Mouse (Mus musculus) brown adipose tissue, adult 24 weeks (tissue): Measurements from ENCODE around the gene Rabggtb. TPM values are rescaled to one million over a fixed set of nuclear protein-coding genes. Genes with fewer than 3 reads are reported as not detected.

Experiments used
- H3K27ac ChIP-seq: fragments of 200-500 bp; replicated peaks from 2 replicates; pipeline ENCODE4 v1.5.1; 2012; ENCODE audit warnings: low read depth, mild to moderate bottlenecking, low read length
- H3K4me1 ChIP-seq: fragments of 200-500 bp; 2 replicates; pipeline ENCODE4 v1.6.1; 2012; ENCODE audit warnings: low read length, mixed read lengths; ENCODE audit not compliant: control insufficient read depth, insufficient read depth, insufficient read length
- H3K4me3 ChIP-seq: fragments of 200-500 bp; 2 replicates; pipeline ENCODE4 v1.5.1; 2012; ENCODE audit warnings: low read depth, mild to moderate bottlenecking, low read length, moderate library complexity; ENCODE audit not compliant: insufficient read depth
- polyA plus RNA-seq: library from polyadenylated mRNA; stranded (reverse); fragments of >200 nt; gene quantifications from 2 replicates; pipeline ENCODE4 v1.2.4, GENCODE M21; 2012; ENCODE audit not compliant: missing spikeins, insufficient read depth, insufficient read length

Gene Rabggtb
- polyA plus RNA-seq, 1 experiment = 58.5 TPM

- H3K4me1 ChIP-seq = no peaks in the 10 kb centered on the region
- no peak overlapping the region for H3K4me3 ChIP-seq
- H3K27ac ChIP-seq = no peak overlapping the region
These were observed 24.5 kb upstream of the Rabggtb start for GRCm38 (mm10) chr3:153937116-153937810.

GRCm38 (mm10) chr3:153935878-153936277, 23.1 kb upstream of the Rabggtb start:
- no peak overlapping the region for H3K4me3 ChIP-seq
- H3K27ac ChIP-seq = no peak overlapping the region

DNA sequence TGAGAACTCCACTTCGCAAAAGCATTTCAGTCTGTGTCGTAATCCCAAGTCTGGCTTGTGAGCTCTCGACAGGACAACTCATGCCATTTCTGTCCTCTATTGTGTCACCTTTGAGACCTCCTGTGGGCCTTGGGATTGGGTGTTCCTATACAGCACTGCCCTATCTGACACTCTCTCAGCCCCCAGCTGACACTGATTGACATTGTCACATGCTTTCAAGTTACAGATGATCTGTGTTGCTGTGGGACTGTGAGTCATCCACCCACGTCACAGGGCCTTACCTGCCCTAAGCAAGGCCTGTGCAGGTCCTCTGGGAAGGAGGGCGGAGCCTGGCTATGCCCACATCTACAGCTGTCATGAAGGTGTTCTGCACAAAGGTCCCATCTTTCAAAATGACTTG, 19.7 kb upstream of the Rabggtb start:
- Histone ChIP-seq H3K4me3 (no peak overlapping the region), H3K4me1 (no peaks in the 10 kb centered on the region), H3K27ac (peak overlapping the region; percentile 54; the same call in 1 of the 2 replicates)

More at GRCm38 (mm10) chr3:153935878-153936277, 23.1 kb upstream of the Rabggtb start:
- no peaks in the 10 kb centered on the region for H3K4me1 ChIP-seq

DNA sequence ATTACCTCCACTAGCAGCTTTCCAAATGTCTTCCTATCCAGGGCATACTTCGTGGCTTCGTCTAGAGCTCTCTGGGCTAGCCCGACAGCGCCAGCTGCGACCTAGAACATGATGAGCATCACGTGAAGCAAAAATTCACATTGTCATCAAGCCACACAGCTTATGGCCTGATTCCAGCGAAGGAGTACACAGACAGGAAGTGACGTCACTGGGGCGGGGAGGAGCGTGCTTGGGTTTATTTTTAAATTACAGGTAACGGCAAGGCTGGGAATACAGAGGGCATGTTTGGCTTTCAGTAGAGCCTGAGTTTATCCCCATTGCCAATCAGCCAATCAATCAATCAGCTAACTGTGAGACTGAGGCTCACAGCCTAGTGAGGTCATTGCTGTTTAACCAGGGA, 16.7 kb upstream of the Rabggtb start:
- Histone ChIP-seq H3K4me1 (no peaks in the 10 kb centered on the region), H3K27ac (no peak overlapping the region), H3K4me3 (no peak overlapping the region)

- Histone ChIP-seq H3K4me1 (no peaks in the 10 kb centered on the region), H3K4me3 (no peak overlapping the region), H3K27ac (no peak overlapping the region)
These were observed 13.5 kb upstream of the Rabggtb start for GRCm38 (mm10) chr3:153926333-153926732.

DNA sequence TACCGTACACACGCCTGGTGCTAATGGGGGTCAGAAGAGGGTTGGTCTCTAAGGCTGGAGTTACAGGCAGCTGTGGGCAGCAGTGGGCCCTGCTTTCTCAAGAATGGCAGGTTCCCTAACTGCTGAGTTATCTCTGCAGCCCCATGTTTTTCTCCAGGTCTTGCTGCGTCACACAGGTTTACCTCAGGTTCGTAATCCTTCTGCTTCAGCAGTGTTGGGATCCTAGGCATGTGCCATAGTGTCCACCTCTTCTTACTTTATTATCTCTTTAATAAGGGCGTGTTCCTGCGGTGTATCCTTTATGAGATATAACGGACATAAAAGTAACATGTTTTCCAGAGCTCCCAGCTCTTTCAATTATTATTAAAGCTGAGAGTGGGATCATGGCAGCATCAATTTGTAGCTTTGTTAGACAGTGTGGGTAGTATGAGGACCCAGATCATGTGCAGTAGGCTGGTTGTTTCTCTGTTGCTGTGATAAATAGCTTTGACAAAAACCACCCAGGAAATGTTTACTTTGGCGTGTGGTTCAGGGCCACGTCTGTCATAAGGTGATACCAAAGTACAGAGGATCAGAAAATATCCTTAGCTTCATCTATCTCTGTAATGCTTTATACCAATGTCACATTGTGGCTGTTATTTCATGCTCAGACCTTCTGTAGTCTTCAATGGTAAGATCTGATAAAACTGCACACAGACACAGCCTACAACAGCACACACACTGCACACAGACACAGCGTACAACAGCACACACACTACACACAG, 8.5 kb upstream of the Rabggtb start:
- H3K4me1 ChIP-seq = no peaks in the 10 kb centered on the region
- no peak overlapping the region for H3K4me3 ChIP-seq
- H3K27ac ChIP-seq = no peak overlapping the region

- no peaks in the 10 kb centered on the region for H3K4me1 ChIP-seq
- H3K27ac ChIP-seq = no peak overlapping the region
- H3K4me3 ChIP-seq = no peak overlapping the region
These were observed 4.4 kb upstream of the Rabggtb start for GRCm38 (mm10) chr3:153917200-153917599.

- 0 out of 2 replicates have a peak overlapping the region, but pooled peaks have one; percentile 65 for H3K4me3 ChIP-seq
- peaks cover 14% of the 10 kb centered on the region; the same call in 1 of the 2 replicates for H3K4me1 ChIP-seq
- H3K27ac ChIP-seq = peak overlapping the region; percentile 95; the same call in 1 of the 2 replicates
These were observed 868 bp upstream of the Rabggtb start for GRCm38 (mm10) chr3:153913510-153914243.

DNA sequence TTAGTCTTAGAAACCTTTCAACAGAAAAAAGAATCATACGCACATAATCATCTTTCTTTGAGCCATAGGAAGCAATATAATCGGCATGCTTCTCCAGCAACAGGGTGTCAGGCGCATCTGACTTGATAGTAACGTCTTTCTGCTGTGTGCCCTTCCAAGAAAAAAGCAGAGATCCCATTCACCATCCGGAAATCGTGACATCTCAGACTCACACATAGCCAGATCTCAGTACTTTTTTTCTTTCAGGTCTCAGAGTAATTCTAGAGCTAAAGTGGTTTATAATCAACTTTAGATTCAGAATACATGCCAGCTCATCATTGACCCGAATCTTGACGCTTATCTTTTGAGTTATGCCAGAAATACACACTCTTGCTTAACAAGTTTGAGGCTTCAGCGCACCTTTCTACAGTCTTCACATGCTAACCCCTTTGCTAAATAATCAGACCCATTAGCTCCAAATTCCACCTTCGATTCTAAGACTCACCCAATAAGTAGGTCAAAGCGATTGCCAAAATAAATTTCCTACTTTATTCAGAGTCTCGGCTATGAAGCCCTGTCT, 848 bp downstream of the Rabggtb start:
- Histone ChIP-seq H3K4me1 (peaks cover 14% of the 10 kb centered on the region; the same call in 1 of the 2 replicates), H3K27ac (peak overlapping the region; percentile 77), H3K4me3 (peak overlapping the region; percentile 91)

DNA sequence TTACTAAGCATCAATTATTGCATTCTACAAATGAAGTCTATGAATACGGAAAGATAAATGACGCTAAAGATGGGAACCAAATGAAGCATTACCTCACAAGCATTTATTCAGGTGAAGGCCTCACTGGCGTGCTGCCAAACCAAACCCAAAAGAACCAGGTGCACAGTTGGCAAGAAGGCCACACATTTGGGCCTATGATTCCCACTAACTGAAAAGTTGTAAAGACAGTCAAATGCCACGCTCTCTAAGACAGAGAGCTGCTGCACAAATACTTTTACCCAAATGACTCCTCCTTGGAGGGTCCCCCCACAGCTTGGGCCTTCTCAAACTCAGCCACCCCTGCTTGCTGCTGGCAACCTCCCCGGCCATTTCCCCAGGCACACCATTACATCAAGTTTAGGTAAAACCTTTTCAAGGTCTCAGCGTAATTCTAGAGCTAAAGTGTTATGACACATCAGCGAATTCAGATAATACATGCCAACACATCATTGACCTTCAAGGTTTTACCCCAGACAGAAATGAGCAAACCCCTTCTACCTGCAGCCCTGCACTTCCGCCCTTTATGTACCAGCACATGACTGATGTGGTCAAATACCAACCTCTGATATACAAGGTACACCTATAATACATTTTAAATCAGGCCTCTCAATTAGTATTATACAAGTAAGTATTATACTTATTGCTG, 1.5 kb downstream of the Rabggtb start:
- Histone ChIP-seq H3K4me1 (peaks cover 14% of the 10 kb centered on the region; the same call in 1 of the 2 replicates), H3K27ac (peak overlapping the region; percentile 77; the same call in 1 of the 2 replicates), H3K4me3 (peak overlapping the region; percentile 91)

DNA sequence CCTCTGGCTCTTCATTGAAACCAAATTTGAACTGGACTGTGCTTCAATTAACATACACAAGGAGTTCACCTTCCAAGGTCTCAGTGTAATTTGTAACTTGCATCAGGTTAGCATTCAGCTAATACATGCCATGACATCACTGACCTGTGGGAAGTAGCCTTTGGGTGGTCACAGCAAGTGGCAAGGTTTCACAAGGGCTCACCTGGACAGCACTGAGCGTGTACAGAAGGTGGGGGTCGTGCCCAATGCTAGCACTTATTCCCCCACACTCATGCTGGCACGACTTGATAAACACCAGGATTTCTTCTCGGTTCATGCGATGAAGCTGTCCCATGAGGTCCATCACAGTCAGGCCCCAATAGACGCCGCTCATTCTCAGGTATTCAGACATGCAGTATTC, 2.3 kb downstream of the Rabggtb start:
- peaks cover 14% of the 10 kb centered on the region; the same call in 1 of the 2 replicates for H3K4me1 ChIP-seq
- H3K27ac ChIP-seq = no peak overlapping the region
- H3K4me3 ChIP-seq = peak overlapping the region; percentile 12

DNA sequence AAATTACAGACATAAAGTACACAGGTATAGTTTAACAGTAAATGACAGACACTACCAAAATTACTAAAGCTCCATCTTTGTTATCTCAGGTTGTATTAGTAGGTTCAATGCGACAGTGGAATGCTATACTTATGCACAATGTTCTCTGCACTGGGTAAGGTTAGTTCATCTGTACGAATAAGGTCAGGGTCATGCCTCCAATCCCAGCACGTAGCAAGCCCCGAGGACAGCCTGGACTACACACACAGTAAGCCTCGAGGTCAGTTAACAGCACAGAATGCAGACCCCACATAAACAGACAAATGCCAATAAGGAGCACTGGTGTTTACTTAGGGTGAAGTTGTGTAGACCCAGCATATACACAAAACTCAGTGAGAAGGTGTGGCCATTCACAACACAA, 3.9 kb downstream of the Rabggtb start:
- Histone ChIP-seq H3K4me3 (no peak overlapping the region), H3K27ac (no peak overlapping the region)

GRCm38 (mm10) chr3:153906136-153906871, 6.5 kb downstream of the Rabggtb start, which contains the start of gene Msh4:
Gene Msh4 (minus strand): TSS chr3:153906138.
- H3K27ac ChIP-seq = no peak within 1 kb of the TSS
- H3K4me1 ChIP-seq = peaks cover 11% of the 10 kb centered on the region; the same call in 1 of the 2 replicates
- H3K4me3 ChIP-seq = no peak within 1 kb of the TSS

More for the DNA sequence above, 3.9 kb downstream of the Rabggtb start:
- H3K4me1 ChIP-seq = peaks cover 14% of the 10 kb centered on the region; the same call in 1 of the 2 replicates
